Comparison of ENCODE assay signal across 16 mouse cellular contexts in genomic region chrX:167011977-167012542, GRCm38 (mm10).
"Had no signal": no experiment of that assay in that cellular context is flagged by ENCODE, and none has a peak within 500 bp of the region (broad histone marks: within the 10 kb centered on the region; RNA-seq: fewer than 3 reads in every experiment).

No protein-coding gene starts in this region.

- H3K9me3 ChIP-seq: hindbrain, embryonic 15.5 days; kidney, embryonic 15.5 days; limb, embryonic 12.5 days; liver, embryonic 13.5 days; megakaryocyte, embryonic 14.5 days; midbrain, embryonic 15.5 days; neural tube, embryonic 13.5 days had no signal

- H3K27ac ChIP-seq: hindbrain, embryonic 15.5 days; kidney, embryonic 15.5 days; limb, embryonic 12.5 days; liver, embryonic 13.5 days; midbrain, embryonic 15.5 days; neural tube, embryonic 13.5 days had no signal

- H3K9ac ChIP-seq: hindbrain, embryonic 15.5 days; kidney, embryonic 15.5 days; limb, embryonic 12.5 days; liver, embryonic 13.5 days; liver, postnatal 0 days; midbrain, embryonic 15.5 days; neural tube, embryonic 13.5 days had no signal

- H3K36me3 ChIP-seq: hindbrain, embryonic 15.5 days; kidney, embryonic 15.5 days; limb, embryonic 12.5 days; liver, embryonic 13.5 days; midbrain, embryonic 15.5 days; neural tube, embryonic 13.5 days had no signal

- DNase-seq: kidney, adult 2 months; kidney, postnatal 14 days; layer of hippocampus, adult 9-11 months; liver; liver, embryonic 13.5 days; liver, postnatal 0 days; retina, postnatal 1 day; right cerebral cortex, postnatal 4 days; thymus, postnatal 36 days had no signal

- H3K4me3 ChIP-seq: hindbrain, embryonic 15.5 days; kidney, embryonic 15.5 days; limb, embryonic 12.5 days; liver, embryonic 13.5 days; megakaryocyte, embryonic 14.5 days; midbrain, embryonic 15.5 days; neural tube, embryonic 13.5 days had no signal

- ATAC-seq: liver, postnatal 0 days; midbrain, embryonic 15.5 days had no signal

- H3K4me2 ChIP-seq: hindbrain, embryonic 15.5 days; kidney, embryonic 15.5 days; limb, embryonic 12.5 days; liver, embryonic 13.5 days; midbrain, embryonic 11.5 days; midbrain, embryonic 15.5 days; neural tube, embryonic 13.5 days had no signal

- H3K4me1 ChIP-seq: hindbrain, embryonic 15.5 days; kidney, embryonic 15.5 days; limb, embryonic 12.5 days; liver, embryonic 13.5 days; midbrain, embryonic 15.5 days; neural tube, embryonic 13.5 days had no signal
